Mouse (Mus musculus) lung, postnatal 0 days (tissue): Measurements from ENCODE around the gene Mis18a.

Experiments used
- CTCF ChIP-seq: IDR thresholded peaks from 2 replicates; pipeline ENCODE4 v1.5.1; 2016; ENCODE audit warnings: antibody characterized with exemption, mild to moderate bottlenecking
- EP300 ChIP-seq: IDR thresholded peaks from 2 replicates; pipeline ENCODE4 v1.6.1; 2016; ENCODE audit warnings: antibody characterized with exemption, mild to moderate bottlenecking, control low read depth

DNA sequence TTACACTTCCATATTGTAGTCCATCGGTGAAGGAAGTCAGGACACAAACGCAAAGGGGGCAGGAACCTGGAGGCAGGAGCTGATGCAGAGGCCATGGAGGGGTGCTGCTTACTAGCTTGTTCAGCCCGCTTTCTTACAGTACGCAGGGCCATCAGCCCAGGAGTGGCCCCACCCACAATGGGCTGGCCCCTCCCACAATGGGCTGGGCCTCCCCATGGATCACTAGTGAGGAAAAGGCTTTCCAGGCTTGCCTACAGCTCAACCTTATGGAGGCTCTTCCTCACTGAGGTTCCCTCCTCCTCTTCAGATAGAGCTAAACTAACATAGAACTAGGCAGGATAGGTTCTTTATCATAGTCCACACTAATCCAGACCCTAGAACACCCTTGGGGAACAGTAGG lies 3.2 kb downstream of the Mis18a start:
- no peak for TF ChIP-seq CTCF
- TF ChIP-seq EP300 = no peak
